Mouse (Mus musculus): ENCODE results near the gene Rassf8. TPM values are rescaled to one million over a fixed set of nuclear protein-coding genes. Genes with fewer than 3 reads are reported as not detected.

Gene Rassf8
- total RNA-seq, 2 experiments from 2014 or later: 55.0 to 55.6 TPM

GRCm38 (mm10) chr6:145746921-145747670, 548 bp downstream of the Rassf8 start:
- peak in 1 of 2 experiments; percentile 38 for DNase-seq (ENCODE audit: low spot score in 2 of 2)

GRCm38 (mm10) chr6:145747671-145748640, 1.4 kb downstream of the Rassf8 start:
- no peak for DNase-seq (ENCODE audit: low spot score in 2 of 2)

- DNase-seq (ENCODE audit: low spot score in 2 of 2): no peak
Measured at GRCm38 (mm10) chr6:145750394-145750793, 3.8 kb downstream of the Rassf8 start.

GRCm38 (mm10) chr6:145753296-145753695, 6.7 kb downstream of the Rassf8 start:
- no peak for DNase-seq (ENCODE audit: low spot score in 2 of 2)

GRCm38 (mm10) chr6:145754416-145754815, 7.9 kb downstream of the Rassf8 start:
- DNase-seq (ENCODE audit: low spot score in 2 of 2): no peak

- DNase-seq (ENCODE audit: low spot score in 2 of 2): no peak
Measured at GRCm38 (mm10) chr6:145755942-145756639, 9.5 kb downstream of the Rassf8 start.

- DNase-seq (ENCODE audit: low spot score in 2 of 2): no peak
Measured at GRCm38 (mm10) chr6:145756640-145757005, 10.1 kb downstream of the Rassf8 start.

- DNase-seq (ENCODE audit: low spot score in 2 of 2): no peak
Measured at GRCm38 (mm10) chr6:145757346-145757745, 10.8 kb downstream of the Rassf8 start.

- no peak for DNase-seq (ENCODE audit: low spot score in 2 of 2)
Measured at GRCm38 (mm10) chr6:145758685-145759084, 12.1 kb downstream of the Rassf8 start.

GRCm38 (mm10) chr6:145759432-145759831, 12.9 kb downstream of the Rassf8 start:
- no peak for DNase-seq (ENCODE audit: low spot score in 2 of 2)

- DNase-seq (ENCODE audit: low spot score in 2 of 2): no peak
Measured at GRCm38 (mm10) chr6:145760246-145761016, 13.9 kb downstream of the Rassf8 start.

- no peak for DNase-seq (ENCODE audit: low spot score in 2 of 2)
Measured at GRCm38 (mm10) chr6:145761151-145761935, 14.8 kb downstream of the Rassf8 start.

- DNase-seq (ENCODE audit: low spot score in 2 of 2): no peak
Measured at GRCm38 (mm10) chr6:145762016-145762415, 15.5 kb downstream of the Rassf8 start.

- no peak for DNase-seq (ENCODE audit: low spot score in 2 of 2)
Measured at GRCm38 (mm10) chr6:145763051-145763450, 16.5 kb downstream of the Rassf8 start.

GRCm38 (mm10) chr6:145765011-145765410, 18.5 kb downstream of the Rassf8 start:
- no peak for DNase-seq (ENCODE audit: low spot score in 2 of 2)

GRCm38 (mm10) chr6:145766971-145767370, 20.4 kb downstream of the Rassf8 start:
- no peak for DNase-seq (ENCODE audit: low spot score in 2 of 2)

GRCm38 (mm10) chr6:145767637-145768036, 21.1 kb downstream of the Rassf8 start:
- no peak for DNase-seq (ENCODE audit: low spot score in 2 of 2)

- peak in 1 of 2 experiments; percentile 67 for DNase-seq (ENCODE audit: low spot score in 2 of 2)
Measured at GRCm38 (mm10) chr6:145768671-145769292, 22.2 kb downstream of the Rassf8 start.

- no peak for DNase-seq (ENCODE audit: low spot score in 2 of 2)
Measured at GRCm38 (mm10) chr6:145769855-145770254, 23.3 kb downstream of the Rassf8 start.
